Mouse (Mus musculus) MEL (cell line): Measurements from ENCODE around the gene Skida1.

Experiments
- CHD1 ChIP-seq: IDR thresholded peaks from 2 replicates; pipeline ENCODE4 v1.6.1; 2012; ENCODE audit warnings: low read depth, mild to moderate bottlenecking, inconsistent platforms, low read length, improper control_type of control experiment
- CTCF ChIP-seq, 3 experiments: IDR thresholded peaks in 2 of 3; conservative IDR thresholded peaks in 1 of 3; 2 replicates each; pipeline ENCODE4 v1.5.1; 2011 to 2012; ENCODE audit warnings: low read length in 3 of 3, low read depth in 2 of 3, mild to moderate bottlenecking in 2 of 3, improper control_type of control experiment in 1 of 3, inconsistent platforms in 1 of 3, mixed read lengths in 1 of 3, moderate library complexity in 1 of 3; ENCODE audit not compliant: control insufficient read depth in 1 of 3, insufficient read depth in 1 of 3, poor library complexity in 1 of 3, severe bottlenecking in 1 of 3
- E2F4 ChIP-seq: IDR thresholded peaks from 2 replicates; pipeline ENCODE4 v1.6.1; 2011; ENCODE audit warnings: low read depth, low read length, improper control_type of control experiment, borderline replicate concordance
- ELF1 ChIP-seq: IDR thresholded peaks from 2 replicates; pipeline ENCODE4 v1.6.1; 2014; ENCODE audit warnings: low read depth, mild to moderate bottlenecking, inconsistent platforms, low read length, improper control_type of control experiment, moderate library complexity
- GATA1 ChIP-seq: IDR thresholded peaks from 2 replicates; pipeline ENCODE4 v1.6.1; 2011; ENCODE audit warnings: low read depth, low read length, improper control_type of control experiment
- HCFC1 ChIP-seq: IDR thresholded peaks from 2 replicates; pipeline ENCODE4 v1.6.1; 2012; ENCODE audit warnings: low read depth, mild to moderate bottlenecking, inconsistent platforms, low read length, improper control_type of control experiment, moderate library complexity
- MXI1 ChIP-seq: IDR thresholded peaks from 2 replicates; pipeline ENCODE4 v1.6.1; 2011; ENCODE audit warnings: mild to moderate bottlenecking, low read depth, low read length, improper control_type of control experiment
- NELFE ChIP-seq: IDR thresholded peaks from 2 replicates; pipeline ENCODE4 v1.6.1; 2011; ENCODE audit warnings: low read depth, low read length, improper control_type of control experiment
- POLR2A ChIP-seq, 2 experiments: IDR thresholded peaks; 2 replicates each; pipeline ENCODE4 v1.6.1; 2011 to 2012; ENCODE audit warnings: low read length in 2 of 2, mild to moderate bottlenecking in 2 of 2, control low read depth in 1 of 2, improper control_type of control experiment in 1 of 2, low read depth in 1 of 2, moderate library complexity in 1 of 2; ENCODE audit not compliant: control insufficient read depth in 1 of 2, insufficient read depth in 1 of 2, poor library complexity in 1 of 2
- SIN3A ChIP-seq: IDR thresholded peaks from 2 replicates; pipeline ENCODE4 v1.6.1; 2012; ENCODE audit warnings: low read length, improper control_type of control experiment, inconsistent platforms
- USF1 ChIP-seq: IDR thresholded peaks from 2 replicates; pipeline ENCODE4 v1.6.1; 2014; ENCODE audit warnings: low read depth, mild to moderate bottlenecking, inconsistent platforms, low read length, improper control_type of control experiment, moderate library complexity
- ZC3H11A ChIP-seq: IDR thresholded peaks from 2 replicates; pipeline ENCODE4 v1.6.1; 2012; ENCODE audit warnings: low read depth, mild to moderate bottlenecking, inconsistent platforms, low read length, improper control_type of control experiment

DNA sequence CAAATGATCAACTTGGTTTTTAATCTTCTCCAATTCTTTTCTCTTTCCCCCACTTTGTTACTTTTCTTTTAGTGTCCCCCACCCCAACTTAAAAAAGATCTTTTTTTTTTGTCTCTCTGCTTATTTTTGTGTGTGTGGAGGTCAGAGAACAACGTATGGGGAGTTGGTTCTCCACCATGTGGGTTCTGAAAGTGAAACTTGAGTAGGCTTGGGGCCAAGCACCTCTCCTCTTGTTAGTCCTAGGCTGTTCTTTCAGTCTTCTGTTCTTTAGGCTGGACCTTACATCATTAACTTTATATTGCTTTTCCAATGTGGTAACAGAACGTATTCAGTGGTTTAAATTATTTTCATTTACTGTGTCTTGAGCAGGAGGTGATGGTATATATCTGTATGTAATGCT, 47.0 kb upstream of the Skida1 start:
- TF ChIP-seq SIN3A (no peak), ZC3H11A (no peak), POLR2A (IDR thresholded peaks at IDR 0.05; ENCODE audit: control insufficient read depth in 1 of 2, insufficient read depth in 1 of 2, low read depth in 1 of 2, low read length in 2 of 2, poor library complexity in 1 of 2) (no peak), ELF1 (no peak), MXI1 (no peak), NELFE (no peak), CTCF (IDR thresholded peaks at IDR 0.05 in 2 of 3, conservative IDR thresholded peaks at IDR 0.05 in 1 of 3; ENCODE audit: control insufficient read depth in 1 of 3, insufficient read depth in 1 of 3, low read depth in 2 of 3, low read length in 3 of 3, poor library complexity in 1 of 3, severe bottlenecking in 1 of 3) (no peak), E2F4 (no peak), USF1 (no peak), GATA1 (no peak), CHD1 (no peak), HCFC1 (no peak)
